Mouse (Mus musculus): ENCODE results near the gene Tbx21. TPM values are rescaled to one million over a fixed set of nuclear protein-coding genes. Genes with fewer than 3 reads are reported as not detected.

The Tbx21 gene
- polyA plus RNA-seq, 1 experiment from 2014 or later = 0.14 TPM

DNA sequence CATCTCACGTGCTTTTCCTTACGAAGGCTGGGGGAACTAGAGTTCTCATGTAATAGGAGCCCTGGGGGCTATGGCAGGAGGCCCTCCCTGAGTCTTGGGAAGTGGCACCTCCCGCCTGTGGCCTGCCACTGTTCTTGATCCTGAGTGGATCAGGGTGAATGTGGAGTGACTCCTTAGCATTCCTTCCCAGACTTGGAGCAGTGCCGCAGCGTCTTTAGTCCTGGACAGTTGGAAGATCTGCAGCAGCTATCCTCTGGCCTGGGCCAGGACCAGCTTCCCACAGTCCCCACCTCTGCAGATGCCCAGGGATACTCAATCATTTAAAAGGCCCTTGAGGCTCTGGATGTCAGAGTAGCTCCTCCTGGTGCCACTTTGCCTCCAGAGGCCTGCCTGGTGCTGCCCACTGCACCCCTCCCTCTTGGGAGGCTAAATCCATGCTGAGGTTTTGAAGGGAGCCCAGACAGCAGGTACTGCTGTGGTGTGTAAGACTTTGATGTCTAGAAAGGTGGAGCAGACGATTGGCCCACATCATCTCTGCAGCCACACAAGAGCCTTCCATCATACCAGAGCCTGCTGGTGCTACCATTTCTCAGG is 65.5 kb downstream of the Tbx21 start:
- 69% methylated on average over 6 of the region's 6 CpGs for WGBS
- no peak overlapping the region for H3K4me2 ChIP-seq

DNA sequence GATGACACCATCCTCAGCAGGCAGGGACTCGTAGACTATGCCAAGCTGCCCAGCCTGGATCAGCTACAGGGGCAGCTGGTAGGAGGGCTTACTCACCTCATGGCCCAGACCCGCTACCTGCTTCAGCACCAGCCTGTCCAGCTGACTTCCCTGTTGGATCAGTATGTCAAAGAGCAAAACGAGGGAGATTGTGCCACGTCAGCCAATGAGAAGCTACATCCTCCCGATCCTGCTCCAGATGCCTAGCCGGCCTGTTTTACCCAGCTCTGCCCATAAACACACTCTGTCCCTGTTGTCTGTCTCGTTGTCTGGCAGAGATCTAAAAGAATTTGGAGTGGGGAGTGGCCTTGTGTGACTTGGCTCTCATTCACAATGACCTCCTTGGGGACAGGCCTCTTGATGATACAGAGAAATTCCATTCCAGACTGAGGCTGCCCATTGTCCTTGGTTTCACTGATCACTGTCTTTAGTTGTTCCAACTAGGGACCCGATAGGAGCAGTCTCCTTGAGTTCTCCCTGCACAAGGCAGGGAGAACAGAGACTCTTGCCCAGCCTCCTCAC is 67.0 kb downstream of the Tbx21 start:
- Histone ChIP-seq H3K9ac (no peak overlapping the region), H3K9me3 (replicated peaks) (no peaks in the 10 kb centered on the region; the same call in 1 of the 2 replicates), H3K27ac (no peak overlapping the region), H3K36me3 (peaks cover 53% of the 10 kb centered on the region), H3K4me1 (peaks cover 28% of the 10 kb centered on the region), H3K27me3 (no peaks in the 10 kb centered on the region), H3K4me3 (replicated peaks) (no peak overlapping the region), H3K4me2 (no peak overlapping the region)
- no peak for ATAC-seq (replicated peaks; ENCODE audit: low FRiP score)
- WGBS = 87% methylated on average over 8 of the region's 8 CpGs

More for the DNA sequence above, 65.5 kb downstream of the Tbx21 start:
- Histone ChIP-seq H3K9ac (no peak overlapping the region), H3K27me3 (no peaks in the 10 kb centered on the region), H3K4me1 (peaks cover 28% of the 10 kb centered on the region), H3K4me3 (replicated peaks) (no peak overlapping the region), H3K27ac (no peak overlapping the region), H3K9me3 (replicated peaks) (no peaks in the 10 kb centered on the region; the same call in 1 of the 2 replicates), H3K36me3 (peaks cover 53% of the 10 kb centered on the region)
- no peak for ATAC-seq (replicated peaks; ENCODE audit: low FRiP score)

Small RNA genes within 50 kb of the gene (microRNA-seq; reads per million reads assigned to microRNA genes)
- gene Mir7235 (not detected), gene Mir8103 (0.74 reads per million)

Other genes with a start within 250 kb of the Tbx21 start
- 78.9 and 79.5 TPM in 2 replicates for gene Cdk5rap3, start 198.8 kb downstream of the Tbx21 start, polyA plus RNA-seq (2015; fragmentation: Nextera tagmentation; extraction: Ambion mirVana)
- gene Prr15l, start 187.2 kb downstream of the Tbx21 start, polyA plus RNA-seq (2015; fragmentation: Nextera tagmentation; extraction: Ambion mirVana) = 37.6 and 38.7 TPM in 2 replicates
- 34.3 and 42.6 TPM in 2 replicates for gene Pnpo, start 171.3 kb downstream of the Tbx21 start, polyA plus RNA-seq (2015; fragmentation: Nextera tagmentation; extraction: Ambion mirVana)
- 19.9 and 22.7 TPM in 2 replicates for gene Sp2, start 132.4 kb downstream of the Tbx21 start, polyA plus RNA-seq (2015; fragmentation: Nextera tagmentation; extraction: Ambion mirVana)
- gene Sp6, start 101.9 kb downstream of the Tbx21 start, polyA plus RNA-seq (2015; fragmentation: Nextera tagmentation; extraction: Ambion mirVana) = 1.4 and 1.5 TPM in 2 replicates
- 38.2 and 38.8 TPM in 2 replicates for gene Scrn2, start 85.4 kb downstream of the Tbx21 start, polyA plus RNA-seq (2015; fragmentation: Nextera tagmentation; extraction: Ambion mirVana)
- gene Lrrc46, start 73.9 kb downstream of the Tbx21 start, polyA plus RNA-seq (2015; fragmentation: Nextera tagmentation; extraction: Ambion mirVana) = 1.0 and 1.5 TPM in 2 replicates
- 90.0 and 91.3 TPM in 2 replicates for gene Mrpl10, start 73.8 kb downstream of the Tbx21 start, polyA plus RNA-seq (2015; fragmentation: Nextera tagmentation; extraction: Ambion mirVana)
- gene Osbpl7, start 64.7 kb downstream of the Tbx21 start, polyA plus RNA-seq (2015; fragmentation: Nextera tagmentation; extraction: Ambion mirVana) = 8.8 and 12.7 TPM in 2 replicates
- gene Tbkbp1, start 36.2 kb upstream of the Tbx21 start, polyA plus RNA-seq (2015; fragmentation: Nextera tagmentation; extraction: Ambion mirVana) = 5.5 and 5.8 TPM in 2 replicates
- 55.1 and 56.3 TPM in 2 replicates for gene Kpnb1, start 72.5 kb upstream of the Tbx21 start, polyA plus RNA-seq (2015; fragmentation: Nextera tagmentation; extraction: Ambion mirVana)
- gene Npepps, start 165.3 kb upstream of the Tbx21 start, polyA plus RNA-seq (2015; fragmentation: Nextera tagmentation; extraction: Ambion mirVana) = 76.9 and 88.5 TPM in 2 replicates
- gene Mrpl45, start 200.4 kb upstream of the Tbx21 start, polyA plus RNA-seq (2015; fragmentation: Nextera tagmentation; extraction: Ambion mirVana) = 52.4 and 54.1 TPM in 2 replicates
- 0.10 and 0.53 TPM in 2 replicates for gene Gpr179, start 236.7 kb upstream of the Tbx21 start, polyA plus RNA-seq (2015; fragmentation: Nextera tagmentation; extraction: Ambion mirVana)
- 3.8 and 3.9 TPM in 2 replicates for gene Socs7, start 247.2 kb upstream of the Tbx21 start, polyA plus RNA-seq (2015; fragmentation: Nextera tagmentation; extraction: Ambion mirVana)